Mouse (Mus musculus): ENCODE measurements at regions not wholly inside any gene's neighbourhood (a gene's known extent, or its start where the extent isn't known, plus 50 kb on each side); places are given as distances from the start of the nearest gene placed in this dataset.

- TF ChIP-seq CTCF (IDR thresholded peaks at IDR 0.05; ENCODE audit: low read depth) (no peak), EP300 (IDR thresholded peaks at IDR 0.05; ENCODE audit: low read depth) (no peak)
Measured at GRCm38 (mm10) chr7:36504010-36504875, 193.7 kb upstream of the Tshz3 start.

All from heart, postnatal 0 days (tissue).